Mouse (Mus musculus): ENCODE measurements around the gene Kank2. TPM values are rescaled to one million over a fixed set of nuclear protein-coding genes. Genes with fewer than 3 reads are reported as not detected.
"Not testable (repeated sequence)": the region's sequence is repeated elsewhere in the genome, so short reads cannot be mapped to it uniquely, and the experiment has no call there.

Kank2 gene
- polyA plus RNA-seq, 1 experiment, result 11.3 TPM

GRCm38 (mm10) chr9:21788234-21788633, 10.3 kb downstream of the Kank2 start:
- 75% methylated on average over 9 of the region's 9 CpGs for WGBS
- no peak for DNase-seq (ENCODE audit: low read depth, low spot score)

DNA sequence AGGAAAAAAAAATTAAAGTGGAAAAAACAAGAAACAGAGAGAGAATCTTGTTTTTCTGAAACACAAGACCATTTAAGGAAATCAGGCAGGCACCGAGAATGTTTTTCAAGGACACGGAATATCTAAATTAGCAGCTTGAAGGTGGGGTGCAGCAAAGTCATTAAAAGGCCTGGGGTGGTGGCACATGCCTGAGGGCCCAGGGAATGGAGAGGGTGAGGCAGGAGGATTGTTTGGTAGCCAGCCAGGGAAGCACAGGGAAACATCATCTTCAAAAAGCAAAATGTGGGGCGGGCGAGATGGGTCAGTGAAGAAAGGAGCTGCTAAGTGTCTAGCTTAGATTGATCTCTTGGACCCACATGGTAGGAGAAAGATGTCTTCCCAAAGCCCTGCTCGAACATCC, 10.9 kb downstream of the Kank2 start:
- WGBS, result 61% methylated on average over 5 of the region's 5 CpGs
- no peak for DNase-seq (ENCODE audit: low read depth, low spot score)

- 9% methylated on average over 6 of the region's 6 CpGs for WGBS
- DNase-seq (ENCODE audit: low read depth, low spot score), result no peak
These were observed 11.6 kb downstream of the Kank2 start for GRCm38 (mm10) chr9:21786906-21787305.

- 78% methylated on average over 2 of the region's 2 CpGs for WGBS
- not testable (repeated sequence) for DNase-seq (ENCODE audit: low read depth, low spot score)
These were observed 12.2 kb downstream of the Kank2 start for GRCm38 (mm10) chr9:21786309-21786708.

GRCm38 (mm10) chr9:21784517-21785307, 13.8 kb downstream of the Kank2 start:
- whole genome bisulfite sequencing, result 27% methylated on average over 7 of the region's 7 CpGs
- no peak for DNase-seq (ENCODE audit: low read depth, low spot score)

- DNase-seq (ENCODE audit: low read depth, low spot score), result no peak
- WGBS, result 66% methylated on average over 15 of the region's 15 CpGs
These were observed 16.7 kb downstream of the Kank2 start for GRCm38 (mm10) chr9:21781657-21782468.

GRCm38 (mm10) chr9:21777726-21778125, 20.8 kb downstream of the Kank2 start:
- DNase-seq (ENCODE audit: low read depth, low spot score), result no peak
- WGBS, result 88% methylated on average over 3 of the region's 3 CpGs

DNA sequence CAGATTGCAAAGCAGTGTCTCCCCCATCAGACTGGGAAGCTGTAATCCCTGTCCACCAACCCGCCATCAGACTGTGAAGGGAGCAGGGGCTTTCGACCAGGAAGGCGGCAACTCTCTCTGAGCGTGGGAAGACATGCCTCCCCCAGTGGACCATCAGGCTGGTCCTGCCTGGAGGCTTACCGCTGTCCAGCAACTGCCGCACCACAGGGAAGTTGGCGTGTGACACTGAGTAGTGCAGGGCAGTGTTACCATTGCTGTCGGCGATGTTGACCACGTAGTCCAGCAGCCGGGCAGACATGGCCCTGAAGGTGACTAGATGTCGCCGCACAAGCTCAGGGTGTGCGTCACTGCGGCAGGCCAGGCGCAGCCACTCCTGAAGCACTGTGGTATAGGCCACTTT, 24.2 kb downstream of the Kank2 start:
- 93% methylated on average over 16 of the region's 16 CpGs for WGBS
- no peak for DNase-seq (ENCODE audit: low read depth, low spot score)

DNA sequence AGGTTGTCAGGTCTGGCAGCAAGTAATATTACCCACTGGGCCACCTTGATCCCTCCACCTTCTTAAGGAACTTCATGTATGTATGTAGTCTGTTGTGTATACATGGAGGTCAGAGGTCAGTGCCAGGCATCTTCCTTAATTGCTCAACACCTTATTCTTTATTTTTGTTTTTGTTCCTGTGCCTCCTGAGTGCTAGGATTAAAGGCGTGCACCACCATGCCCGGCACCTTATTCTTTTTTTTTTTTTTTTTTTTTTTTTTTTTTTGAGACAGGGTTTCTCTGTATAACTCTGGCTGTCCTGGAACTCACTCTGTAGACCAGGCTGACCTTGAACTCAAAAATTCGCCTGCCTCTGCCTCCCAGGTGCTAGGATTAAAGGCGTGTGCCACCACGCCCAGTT, 25.1 kb downstream of the Kank2 start:
- not testable (repeated sequence) for DNase-seq (ENCODE audit: low read depth, low spot score)
- WGBS, result 77% methylated on average over 5 of the region's 5 CpGs

GRCm38 (mm10) chr9:21769558-21770183, 28.9 kb downstream of the Kank2 start:
- 81% methylated on average over 26 of the region's 26 CpGs for WGBS
- no peak for DNase-seq (ENCODE audit: low read depth, low spot score)

DNA sequence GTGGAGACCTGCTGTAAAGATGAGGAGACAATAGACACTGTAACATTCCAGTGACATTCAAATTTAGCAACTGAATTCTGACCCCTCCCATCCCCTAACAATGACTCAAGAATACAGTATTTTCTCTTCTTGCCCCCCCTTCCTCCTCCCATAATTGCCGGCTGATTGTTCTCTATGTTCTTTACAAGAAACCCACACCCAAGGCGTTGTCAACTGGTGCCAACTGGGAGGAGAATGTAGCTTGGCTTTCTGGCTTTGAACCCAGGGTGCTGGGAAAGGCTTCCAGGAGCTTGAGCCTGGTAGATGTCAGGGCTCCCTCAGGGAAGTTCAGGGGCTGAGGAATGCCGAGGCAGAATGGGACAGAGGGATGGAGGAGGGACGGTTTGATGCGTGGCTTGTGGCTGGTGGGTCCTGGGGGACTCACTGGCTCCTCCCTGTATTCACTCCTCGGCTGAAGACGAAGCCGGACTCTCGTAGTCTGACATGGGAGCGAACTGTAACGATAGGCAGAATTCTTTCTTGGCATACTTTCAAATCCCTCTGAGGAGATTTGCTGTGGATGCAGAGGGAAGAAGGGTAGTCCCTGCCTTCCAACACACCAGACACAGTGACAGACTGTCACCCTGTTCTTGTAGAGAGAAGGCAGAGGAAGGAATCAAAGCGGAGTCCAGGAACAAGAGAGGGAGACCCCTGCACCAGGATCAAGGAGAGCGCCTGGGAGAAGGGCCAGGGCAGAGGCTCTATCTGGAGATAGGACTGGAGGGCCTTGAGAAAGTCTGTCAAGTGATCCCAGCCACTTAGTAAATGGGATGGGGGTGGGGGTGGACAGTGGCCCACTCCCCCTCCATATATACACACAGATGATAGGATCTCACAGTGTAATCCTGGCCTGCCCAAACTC, 29.8 kb downstream of the Kank2 start:
- no peak for DNase-seq (ENCODE audit: low read depth, low spot score)
- WGBS, result 40% methylated on average over 13 of the region's 13 CpGs

- WGBS, result 54% methylated on average over 11 of the region's 11 CpGs
- no peak for DNase-seq (ENCODE audit: low read depth, low spot score)
These were observed 30.6 kb downstream of the Kank2 start for GRCm38 (mm10) chr9:21767896-21768295.

DNA sequence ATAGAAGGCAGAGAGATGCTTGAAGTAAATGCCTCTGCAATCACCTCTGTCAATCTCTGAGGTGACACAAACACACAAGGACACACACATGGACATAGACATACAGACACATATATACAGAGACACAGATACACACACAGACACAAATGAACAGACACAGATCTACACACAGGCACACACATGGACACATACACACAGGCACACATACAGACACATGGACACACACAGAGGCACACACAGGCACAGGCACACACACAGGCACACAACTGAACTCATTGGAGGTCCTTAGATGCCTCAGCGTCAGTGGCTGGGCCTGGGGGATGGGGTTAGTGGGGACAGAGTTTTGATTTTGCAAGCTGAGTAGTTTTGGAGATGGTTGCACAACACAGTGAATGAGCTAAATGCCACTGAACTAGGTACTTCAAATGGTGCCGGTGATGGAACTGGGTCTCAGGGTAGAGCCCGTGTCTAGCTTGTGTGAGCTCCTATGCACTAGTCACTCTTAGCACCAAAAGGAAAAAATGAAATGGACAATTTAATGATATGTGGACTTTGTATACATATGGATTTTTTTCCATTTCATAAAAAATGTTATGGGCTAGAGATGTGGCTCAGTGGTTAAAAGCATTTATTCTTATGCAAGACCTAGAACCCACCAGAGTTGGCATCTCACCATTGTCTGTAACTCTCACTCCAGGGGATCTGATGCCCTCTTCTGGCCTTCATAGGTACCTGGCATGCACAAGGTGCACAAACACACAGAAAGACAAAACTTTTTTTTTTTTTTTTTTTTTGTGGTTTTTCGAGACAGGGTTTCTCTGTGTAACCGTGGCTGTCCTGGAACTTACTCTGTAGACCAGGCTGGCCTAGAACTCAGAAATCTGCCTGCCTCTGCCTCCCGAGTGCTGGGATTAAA, 34.2 kb downstream of the Kank2 start:
- 92% methylated on average over 6 of the region's 6 CpGs for WGBS
- no peak for DNase-seq (ENCODE audit: low read depth, low spot score)

DNA sequence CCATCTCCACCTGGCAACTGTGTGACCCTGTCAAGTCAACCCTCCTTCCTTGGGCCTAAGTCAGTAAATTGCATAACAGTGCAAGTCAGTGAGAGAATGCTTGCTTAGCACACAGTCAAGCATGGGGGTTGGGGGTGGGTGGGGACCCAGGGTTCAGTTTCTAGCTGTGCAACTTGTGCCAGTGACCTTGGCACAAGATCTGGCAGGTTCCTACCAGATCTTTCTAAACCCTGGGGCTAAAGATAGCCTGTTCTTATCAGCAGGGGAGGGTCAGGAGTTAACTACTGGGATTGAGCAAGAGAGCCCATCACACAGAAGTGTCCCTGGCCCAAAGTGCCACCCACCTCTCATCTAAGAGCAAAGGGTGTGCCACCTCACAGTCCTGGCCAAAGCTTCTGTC, 36.4 kb downstream of the Kank2 start:
- DNase-seq (ENCODE audit: low read depth, low spot score), result no peak

DNA sequence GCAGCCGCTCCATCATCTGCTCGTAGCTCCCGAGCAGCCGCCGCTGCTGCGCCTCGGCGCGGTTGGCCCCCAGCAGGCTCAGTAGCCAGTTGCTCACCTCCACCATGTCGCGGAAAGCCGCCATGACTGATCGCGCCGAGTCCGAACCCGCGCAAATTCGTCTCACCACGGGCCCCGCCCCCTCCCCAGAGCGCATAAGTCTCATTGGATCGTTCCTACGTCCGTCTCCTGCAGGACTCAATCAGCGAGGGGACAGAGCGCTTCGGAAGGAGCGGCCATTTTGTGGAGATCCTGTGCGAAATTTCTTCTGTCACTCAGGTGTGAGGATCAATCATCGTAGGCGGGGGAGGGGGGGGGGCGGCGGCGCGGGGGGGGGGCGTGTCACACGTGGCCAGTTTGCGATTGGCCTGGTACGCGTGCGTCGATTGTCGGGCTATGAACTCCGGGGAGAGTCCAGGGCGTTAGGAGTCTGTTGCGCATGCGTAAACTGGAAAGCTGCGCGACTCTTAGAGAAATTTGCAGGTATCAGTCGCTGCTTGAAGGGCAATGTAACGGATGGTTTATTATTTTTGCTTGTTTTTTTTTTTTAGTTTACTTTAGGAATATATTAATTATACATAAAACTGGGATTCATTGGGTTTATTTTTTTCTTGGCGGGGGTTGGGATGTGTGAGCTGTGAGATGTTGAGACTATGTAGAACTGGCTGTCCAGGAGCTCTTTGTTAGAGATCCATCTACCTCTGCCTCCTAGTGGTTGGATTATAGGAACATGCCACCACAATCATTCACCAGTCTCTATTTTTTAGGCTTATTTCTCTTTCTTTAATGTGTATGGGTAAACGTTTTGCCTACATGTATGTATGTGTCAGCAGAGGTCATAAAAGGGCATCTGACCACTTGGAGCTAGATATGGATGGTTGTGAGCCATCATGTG, 38.1 kb downstream of the Kank2 start, which contains the start of gene Spc24:
TSS of gene Spc24 (minus strand) at position 149 of the 934 bp plus-strand sequence.
- 1% methylated on average over 54 of the region's 54 CpGs for WGBS
- DNase-seq (ENCODE audit: low read depth, low spot score), result peak; percentile 90

DNA sequence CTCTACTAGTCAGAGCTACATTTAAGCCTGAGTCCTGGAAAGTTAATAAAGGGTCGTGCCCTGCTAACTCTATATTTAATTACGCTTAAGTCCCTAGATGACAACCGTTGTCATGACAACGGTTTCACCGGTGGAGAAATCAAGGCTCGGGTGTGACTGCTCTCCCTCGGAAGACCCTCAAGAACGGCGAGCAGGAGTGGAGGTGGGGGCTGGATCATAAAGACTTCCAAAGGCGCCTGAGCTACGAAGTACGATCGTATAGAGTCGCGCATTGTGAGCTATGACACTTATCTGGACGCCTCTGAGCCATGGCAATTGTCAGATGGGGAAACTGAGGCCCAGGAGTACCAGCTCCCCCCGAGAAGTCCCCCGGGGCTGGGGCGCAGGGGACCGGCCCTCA, 38.8 kb downstream of the Kank2 start:
- under 1% methylated on average over 20 of the region's 20 CpGs for WGBS
- DNase-seq (ENCODE audit: low read depth, low spot score), result no peak

Data from large intestine, adult 2 months (tissue).